Mouse (Mus musculus): ENCODE measurements around the gene Prps2. TPM values are rescaled to one million over a fixed set of nuclear protein-coding genes. Genes with fewer than 3 reads are reported as not detected.

Gene Prps2
- polyA plus RNA-seq, 1 experiment: 8.3 TPM

- Histone ChIP-seq H3K36me3 (ENCODE audit: control insufficient read depth, insufficient read depth) (peaks cover 8% of the 10 kb centered on the region), H3K4me3 (ENCODE audit: insufficient read depth, poor library complexity, severe bottlenecking) (no peak overlapping the region), H3K79me2 (ENCODE audit: control insufficient read depth, insufficient read depth) (no peaks in the 10 kb centered on the region), H3ac (ENCODE audit: control insufficient read depth, insufficient read length, low read depth) (no peak overlapping the region), H3K79me3 (ENCODE audit: low read depth) (no peaks in the 10 kb centered on the region), H3K27me3 (ENCODE audit: control insufficient read depth, insufficient read depth, insufficient read length) (no peaks in the 10 kb centered on the region)
- TF ChIP-seq USF1 (IDR thresholded peaks at IDR 0.05; ENCODE audit: low read depth): no peak
- TF ChIP-seq CTCF (IDR thresholded peaks at IDR 0.05; ENCODE audit: control insufficient read depth, insufficient read depth, insufficient read length): no peak
Observed at GRCm38 (mm10) chrX:167346440-167346839, 36.1 kb downstream of the Prps2 start.

- Histone ChIP-seq H3K79me3 (ENCODE audit: low read depth) (no peaks in the 10 kb centered on the region), H3K27me3 (ENCODE audit: control insufficient read depth, insufficient read depth, insufficient read length) (no peaks in the 10 kb centered on the region), H3ac (ENCODE audit: control insufficient read depth, insufficient read length, low read depth) (no peak overlapping the region), H3K36me3 (ENCODE audit: control insufficient read depth, insufficient read depth) (peaks cover 3% of the 10 kb centered on the region), H3K79me2 (ENCODE audit: control insufficient read depth, insufficient read depth) (no peaks in the 10 kb centered on the region), H3K4me3 (ENCODE audit: insufficient read depth, poor library complexity, severe bottlenecking) (no peak overlapping the region)
- no peak for TF ChIP-seq MAX (IDR thresholded peaks at IDR 0.05)
- no peak for TF ChIP-seq FOSL1 (IDR thresholded peaks at IDR 0.05; ENCODE audit: insufficient read depth, low read length, poor library complexity, severe bottlenecking)
- TF ChIP-seq MYOD1 (IDR thresholded peaks at IDR 0.05; ENCODE audit: control insufficient read depth, insufficient read length, low read depth): no peak
- TF ChIP-seq CTCF (IDR thresholded peaks at IDR 0.05; ENCODE audit: control insufficient read depth, insufficient read depth, insufficient read length): no peak
- no peak for TF ChIP-seq MYOG (IDR thresholded peaks at IDR 0.05; ENCODE audit: control insufficient read depth, extremely low read depth, insufficient read length)
- TF ChIP-seq CEBPB (IDR thresholded peaks at IDR 0.05; ENCODE audit: low read depth): no peak
- TF ChIP-seq USF1 (IDR thresholded peaks at IDR 0.05; ENCODE audit: low read depth): no peak
Observed at GRCm38 (mm10) chrX:167344356-167344755, 38.2 kb downstream of the Prps2 start.

- Histone ChIP-seq H3ac (ENCODE audit: control insufficient read depth, insufficient read length, low read depth) (no peak overlapping the region), H3K79me3 (ENCODE audit: low read depth) (no peaks in the 10 kb centered on the region), H3K4me3 (ENCODE audit: insufficient read depth, poor library complexity, severe bottlenecking) (no peak overlapping the region), H3K27me3 (ENCODE audit: control insufficient read depth, insufficient read depth, insufficient read length) (no peaks in the 10 kb centered on the region), H3K36me3 (ENCODE audit: control insufficient read depth, insufficient read depth) (no peaks in the 10 kb centered on the region), H3K79me2 (ENCODE audit: control insufficient read depth, insufficient read depth) (no peaks in the 10 kb centered on the region)
- TF ChIP-seq MAX (IDR thresholded peaks at IDR 0.05): no peak
- no peak for TF ChIP-seq USF1 (IDR thresholded peaks at IDR 0.05; ENCODE audit: low read depth)
Observed at GRCm38 (mm10) chrX:167341811-167342210, 40.7 kb downstream of the Prps2 start.

GRCm38 (mm10) chrX:167340190-167340589 is 42.4 kb downstream of the Prps2 start:
- Histone ChIP-seq H3K36me3 (ENCODE audit: control insufficient read depth, insufficient read depth) (no peaks in the 10 kb centered on the region), H3ac (ENCODE audit: control insufficient read depth, insufficient read length, low read depth) (no peak overlapping the region), H3K79me2 (ENCODE audit: control insufficient read depth, insufficient read depth) (no peaks in the 10 kb centered on the region), H3K4me3 (ENCODE audit: insufficient read depth, poor library complexity, severe bottlenecking) (no peak overlapping the region), H3K27me3 (ENCODE audit: control insufficient read depth, insufficient read depth, insufficient read length) (no peaks in the 10 kb centered on the region), H3K79me3 (ENCODE audit: low read depth) (no peaks in the 10 kb centered on the region)
- TF ChIP-seq FOSL1 (IDR thresholded peaks at IDR 0.05; ENCODE audit: insufficient read depth, low read length, poor library complexity, severe bottlenecking) (no peak), CEBPB (IDR thresholded peaks at IDR 0.05; ENCODE audit: low read depth) (no peak), MAX (IDR thresholded peaks at IDR 0.05) (no peak), MYOG (IDR thresholded peaks at IDR 0.05; ENCODE audit: control insufficient read depth, extremely low read depth, insufficient read length) (no peak), MYOD1 (IDR thresholded peaks at IDR 0.05; ENCODE audit: control insufficient read depth, insufficient read length, low read depth) (no peak), USF1 (IDR thresholded peaks at IDR 0.05; ENCODE audit: low read depth) (no peak), CTCF (IDR thresholded peaks at IDR 0.05; ENCODE audit: control insufficient read depth, insufficient read depth, insufficient read length) (no peak)

GRCm38 (mm10) chrX:167337990-167338389 is 44.6 kb downstream of the Prps2 start:
- no peaks in the 10 kb centered on the region for H3K27me3 ChIP-seq (ENCODE audit: control insufficient read depth, insufficient read depth, insufficient read length)
- no peaks in the 10 kb centered on the region for H3K79me2 ChIP-seq (ENCODE audit: control insufficient read depth, insufficient read depth)
- H3ac ChIP-seq (ENCODE audit: control insufficient read depth, insufficient read length, low read depth): no peak overlapping the region
- no peaks in the 10 kb centered on the region for H3K36me3 ChIP-seq (ENCODE audit: control insufficient read depth, insufficient read depth)
- no peaks in the 10 kb centered on the region for H3K79me3 ChIP-seq (ENCODE audit: low read depth)
- TF ChIP-seq FOSL1 (IDR thresholded peaks at IDR 0.05; ENCODE audit: insufficient read depth, low read length, poor library complexity, severe bottlenecking) (no peak), MYOD1 (IDR thresholded peaks at IDR 0.05; ENCODE audit: control insufficient read depth, insufficient read length, low read depth) (no peak), CEBPB (IDR thresholded peaks at IDR 0.05; ENCODE audit: low read depth) (no peak), MAX (IDR thresholded peaks at IDR 0.05) (no peak), CTCF (IDR thresholded peaks at IDR 0.05; ENCODE audit: control insufficient read depth, insufficient read depth, insufficient read length) (no peak), USF1 (IDR thresholded peaks at IDR 0.05; ENCODE audit: low read depth) (no peak), MYOG (IDR thresholded peaks at IDR 0.05; ENCODE audit: control insufficient read depth, extremely low read depth, insufficient read length) (no peak)
- no peak overlapping the region for H3K4me3 ChIP-seq (ENCODE audit: insufficient read depth, poor library complexity, severe bottlenecking)

- TF ChIP-seq FOSL1 (IDR thresholded peaks at IDR 0.05; ENCODE audit: insufficient read depth, low read length, poor library complexity, severe bottlenecking): no peak
- TF ChIP-seq MAX (IDR thresholded peaks at IDR 0.05): no peak
- no peak for TF ChIP-seq MYOD1 (IDR thresholded peaks at IDR 0.05; ENCODE audit: control insufficient read depth, insufficient read length, low read depth)
- no peak for TF ChIP-seq CTCF (IDR thresholded peaks at IDR 0.05; ENCODE audit: control insufficient read depth, insufficient read depth, insufficient read length)
- no peak for TF ChIP-seq CEBPB (IDR thresholded peaks at IDR 0.05; ENCODE audit: low read depth)
- H3K4me3 ChIP-seq (ENCODE audit: insufficient read depth, poor library complexity, severe bottlenecking): no peak overlapping the region
- H3K36me3 ChIP-seq (ENCODE audit: control insufficient read depth, insufficient read depth): no peaks in the 10 kb centered on the region
- H3K79me2 ChIP-seq (ENCODE audit: control insufficient read depth, insufficient read depth): no peaks in the 10 kb centered on the region
- H3K27me3 ChIP-seq (ENCODE audit: control insufficient read depth, insufficient read depth, insufficient read length): no peaks in the 10 kb centered on the region
- no peak overlapping the region for H3ac ChIP-seq (ENCODE audit: control insufficient read depth, insufficient read length, low read depth)
- H3K79me3 ChIP-seq (ENCODE audit: low read depth): no peaks in the 10 kb centered on the region
Observed at GRCm38 (mm10) chrX:167334571-167334970, 48.0 kb downstream of the Prps2 start.
